Mouse (Mus musculus) MEL (cell line): ENCODE measurements around the gene Wdr35. TPM values are rescaled to one million over a fixed set of nuclear protein-coding genes. Genes with fewer than 3 reads are reported as not detected.

ENCODE experiments used
- DNase-seq: peaks from one replicate; pipeline ENCODE4 v3.0.0; 2011; ENCODE audit warnings: low read depth, low spot score
- H3K27ac ChIP-seq: 2 replicates; pipeline ENCODE4 v1.5.1; 2012; ENCODE audit warnings: low read depth, mild to moderate bottlenecking, control low read depth, low read length, moderate library complexity; ENCODE audit not compliant: control insufficient read depth
- H3K27me3 ChIP-seq, 2 experiments: fragments of 150-350 bp in 1 of 2; sonication (generic) in 1 of 2; 2 replicates each; pipeline ENCODE4 v1.6.1; 2012; ENCODE audit warnings: low read length in 2 of 2, mild to moderate bottlenecking in 2 of 2, improper control_type of control experiment in 1 of 2, moderate library complexity in 1 of 2; ENCODE audit not compliant: insufficient read depth in 2 of 2, control insufficient read depth in 1 of 2
- H3K36me3 ChIP-seq, 2 experiments: 2 replicates each; pipeline ENCODE4 v1.6.1; 2012 to 2014; ENCODE audit warnings: low read length in 2 of 2, improper control_type of control experiment in 1 of 2, inconsistent platforms in 1 of 2, mild to moderate bottlenecking in 1 of 2; ENCODE audit not compliant: insufficient read depth in 2 of 2, control insufficient read depth in 1 of 2
- H3K4me1 ChIP-seq, 2 experiments: fragments of 150-350 bp in 1 of 2; sonication (generic) in 1 of 2; 2 replicates each; pipeline ENCODE4 v1.6.1; 2012; ENCODE audit warnings: low read length in 2 of 2, improper control_type of control experiment in 1 of 2, mild to moderate bottlenecking in 1 of 2; ENCODE audit not compliant: insufficient read depth in 2 of 2, control insufficient read depth in 1 of 2
- H3K4me3 ChIP-seq, 2 experiments: fragments of 150-350 bp in 1 of 2; sonication (generic) in 1 of 2; 2 replicates each; pipeline ENCODE4 v1.5.1; 2012; ENCODE audit warnings: low read depth in 2 of 2, low read length in 2 of 2, mild to moderate bottlenecking in 2 of 2, moderate library complexity in 2 of 2, control low read depth in 1 of 2, improper control_type of control experiment in 1 of 2; ENCODE audit not compliant: control insufficient read depth in 1 of 2, insufficient read depth in 1 of 2
- H3K79me2 ChIP-seq: 2 replicates; pipeline ENCODE4 v1.6.1; 2012; ENCODE audit warnings: mild to moderate bottlenecking, low read length, moderate library complexity; ENCODE audit not compliant: control insufficient read depth, poor library complexity, insufficient read depth
- H3K9ac ChIP-seq: 2 replicates; pipeline ENCODE4 v1.6.1; 2012; ENCODE audit warnings: low read depth, mild to moderate bottlenecking, control low read depth, low read length, moderate library complexity; ENCODE audit not compliant: control insufficient read depth, poor library complexity, severe bottlenecking
- H3K9me3 ChIP-seq: fragments of 150-350 bp; sonication (generic); replicated peaks from 2 replicates; pipeline ENCODE4 v1.6.1; 2012; ENCODE audit warnings: mild to moderate bottlenecking, low read length, improper control_type of control experiment, moderate library complexity; ENCODE audit not compliant: insufficient read depth
- CHD1 ChIP-seq: IDR thresholded peaks from 2 replicates; pipeline ENCODE4 v1.6.1; 2012; ENCODE audit warnings: low read depth, mild to moderate bottlenecking, inconsistent platforms, low read length, improper control_type of control experiment
- CTCF ChIP-seq, 3 experiments: IDR thresholded peaks in 2 of 3; conservative IDR thresholded peaks in 1 of 3; 2 replicates each; pipeline ENCODE4 v1.5.1; 2011 to 2012; ENCODE audit warnings: low read length in 3 of 3, low read depth in 2 of 3, mild to moderate bottlenecking in 2 of 3, improper control_type of control experiment in 1 of 3, inconsistent platforms in 1 of 3, mixed read lengths in 1 of 3, moderate library complexity in 1 of 3; ENCODE audit not compliant: control insufficient read depth in 1 of 3, insufficient read depth in 1 of 3, poor library complexity in 1 of 3, severe bottlenecking in 1 of 3
- HCFC1 ChIP-seq: IDR thresholded peaks from 2 replicates; pipeline ENCODE4 v1.6.1; 2012; ENCODE audit warnings: low read depth, mild to moderate bottlenecking, inconsistent platforms, low read length, improper control_type of control experiment, moderate library complexity
- KAT2A ChIP-seq: conservative IDR thresholded peaks from 2 replicates; pipeline ENCODE4 v1.6.1; 2012; ENCODE audit warnings: low read depth, low read length, improper control_type of control experiment, inconsistent platforms
- MAX ChIP-seq: IDR thresholded peaks from 2 replicates; pipeline ENCODE4 v1.6.1; 2011; ENCODE audit warnings: low read length, improper control_type of control experiment
- MXI1 ChIP-seq: IDR thresholded peaks from 2 replicates; pipeline ENCODE4 v1.6.1; 2011; ENCODE audit warnings: mild to moderate bottlenecking, low read depth, low read length, improper control_type of control experiment
- NRF1 ChIP-seq: IDR thresholded peaks from 2 replicates; pipeline ENCODE4 v1.6.1; 2014; ENCODE audit warnings: low read depth, mild to moderate bottlenecking, inconsistent platforms, low read length, improper control_type of control experiment, moderate library complexity; ENCODE audit not compliant: poor library complexity, insufficient read depth, severe bottlenecking
- POLR2AphosphoS2 ChIP-seq: IDR thresholded peaks from 2 replicates; pipeline ENCODE4 v1.6.1; 2011; ENCODE audit warnings: low read length, improper control_type of control experiment
- POLR2AphosphoS5 ChIP-seq: IDR thresholded peaks from 2 replicates; pipeline ENCODE4 v1.6.1; 2012; ENCODE audit warnings: low read depth, borderline replicate concordance, mild to moderate bottlenecking, inconsistent platforms, low read length, moderate library complexity, mixed read lengths
- RAD21 ChIP-seq: IDR thresholded peaks from 2 replicates; pipeline ENCODE4 v1.6.1; 2011; ENCODE audit warnings: mild to moderate bottlenecking, low read depth, low read length, improper control_type of control experiment
- RCOR1 ChIP-seq: IDR thresholded peaks from 2 replicates; pipeline ENCODE4 v1.6.1; 2012; ENCODE audit warnings: low read depth, mild to moderate bottlenecking, inconsistent platforms, low read length, improper control_type of control experiment
- SMC3 ChIP-seq: IDR thresholded peaks from 2 replicates; pipeline ENCODE4 v1.6.1; 2011; ENCODE audit warnings: low read depth, low read length, improper control_type of control experiment
- TBP ChIP-seq: IDR thresholded peaks from 2 replicates; pipeline ENCODE4 v1.8.0; 2011; ENCODE audit warnings: low read depth, low read length, improper control_type of control experiment
- TCF12 ChIP-seq: IDR thresholded peaks from 2 replicates; pipeline ENCODE4 v1.6.1; 2014; ENCODE audit warnings: low read depth, mild to moderate bottlenecking, inconsistent platforms, low read length, improper control_type of control experiment, moderate library complexity
- UBTF ChIP-seq: IDR thresholded peaks from 2 replicates; pipeline ENCODE4 v1.6.1; 2012; ENCODE audit warnings: low read depth, mild to moderate bottlenecking, inconsistent platforms, low read length, improper control_type of control experiment, moderate library complexity, borderline replicate concordance; ENCODE audit not compliant: insufficient read depth
- USF2 ChIP-seq, 2 experiments: IDR thresholded peaks; 2 replicates each; pipeline ENCODE4 v1.6.1; 2011 to 2012; ENCODE audit warnings: improper control_type of control experiment in 2 of 2, low read length in 2 of 2, borderline replicate concordance in 1 of 2, inconsistent platforms in 1 of 2, low read depth in 1 of 2, mild to moderate bottlenecking in 1 of 2; ENCODE audit not compliant: insufficient read depth in 1 of 2
- ZC3H11A ChIP-seq: IDR thresholded peaks from 2 replicates; pipeline ENCODE4 v1.6.1; 2012; ENCODE audit warnings: low read depth, mild to moderate bottlenecking, inconsistent platforms, low read length, improper control_type of control experiment
- ZMIZ1 ChIP-seq: IDR thresholded peaks from 2 replicates; pipeline ENCODE4 v1.6.1; 2012; ENCODE audit warnings: low read depth, mild to moderate bottlenecking, inconsistent platforms, low read length, improper control_type of control experiment, moderate library complexity
- ZNF384 ChIP-seq: IDR thresholded peaks from 2 replicates; pipeline ENCODE4 v1.6.1; 2012; ENCODE audit warnings: low read depth, mild to moderate bottlenecking, inconsistent platforms, low read length, improper control_type of control experiment
- polyA plus RNA-seq, 2 experiments: library from polyadenylated mRNA; stranded (reverse) in 1 of 2; unstranded in 1 of 2; fragments of >175 nt in 1 of 2; fragments of >200 nt in 1 of 2; gene quantifications; 2 replicates each; pipeline versions ENCODE4 v1.2.1 to v1.2.4; 2012; ENCODE audit warnings: low replicate concordance in 2 of 2, low read depth in 1 of 2; ENCODE audit not compliant: insufficient read length in 2 of 2, insufficient read depth in 1 of 2, missing spikeins in 1 of 2
- total RNA-seq: library from RNA; depleted of rRNA; stranded (reverse); fragments of 300-350 nt; gene quantifications from 2 replicates; pipeline ENCODE4 v1.2.3, GENCODE M21; 2012

The Wdr35 gene
- total and polyA plus RNA-seq, 3 experiments = 5.7 to 5.9 TPM; not detected in 1

- no peaks in the 10 kb centered on the region for H3K36me3 ChIP-seq
- no peak overlapping the region for H3K27ac ChIP-seq
- H3K4me1 ChIP-seq = no peaks in the 10 kb centered on the region
- H3K4me3 ChIP-seq = no peak overlapping the region
- H3K9ac ChIP-seq = no peak overlapping the region
- TF ChIP-seq POLR2AphosphoS2 = no peak
- TF ChIP-seq HCFC1 = no peak
- peak; percentile 66 for TF ChIP-seq RAD21
- TF ChIP-seq SMC3 = peak; percentile 42
- peak; percentile 19 to 58 (median 49) for TF ChIP-seq CTCF (IDR thresholded peaks at IDR 0.05 in 2 of 3, conservative IDR thresholded peaks at IDR 0.05 in 1 of 3; ENCODE audit: control insufficient read depth in 1 of 3, insufficient read depth in 1 of 3, low read depth in 2 of 3, low read length in 3 of 3, poor library complexity in 1 of 3, severe bottlenecking in 1 of 3)
- no peaks in the 10 kb centered on the region for H3K9me3 ChIP-seq
- no peaks in the 10 kb centered on the region for H3K79me2 ChIP-seq
- no peaks in the 10 kb centered on the region for H3K27me3 ChIP-seq
- DNase-seq = peak; percentile 40
Measured at GRCm38 (mm10) chr12:9023031-9023430, 49.3 kb downstream of the Wdr35 start.

GRCm38 (mm10) chr12:9024071-9024470, 50.4 kb downstream of the Wdr35 start:
- no peaks in the 10 kb centered on the region for H3K4me1 ChIP-seq
- no peak for DNase-seq
- H3K27ac ChIP-seq = no peak overlapping the region
- no peak overlapping the region for H3K4me3 ChIP-seq
- no peaks in the 10 kb centered on the region for H3K9me3 ChIP-seq
- H3K9ac ChIP-seq = no peak overlapping the region
- no peaks in the 10 kb centered on the region for H3K79me2 ChIP-seq
- TF ChIP-seq TBP = no peak
- no peak for TF ChIP-seq USF2 (IDR thresholded peaks at IDR 0.05; ENCODE audit: borderline replicate concordance in 1 of 2, insufficient read depth in 1 of 2, low read depth in 1 of 2, low read length in 2 of 2)
- TF ChIP-seq CHD1 = no peak
- TF ChIP-seq ZMIZ1 = no peak
- no peak for TF ChIP-seq ZC3H11A
- no peak for TF ChIP-seq MXI1
- TF ChIP-seq NRF1 = no peak
- TF ChIP-seq HCFC1 = no peak
- no peak for TF ChIP-seq TCF12
- no peak for TF ChIP-seq KAT2A
- no peak for TF ChIP-seq POLR2AphosphoS5
- TF ChIP-seq MAX = no peak
- no peak for TF ChIP-seq SMC3
- no peak for TF ChIP-seq UBTF
- no peak for TF ChIP-seq RAD21
- no peak for TF ChIP-seq RCOR1
- TF ChIP-seq ZNF384 = no peak
- no peak for TF ChIP-seq POLR2AphosphoS2
- no peaks in the 10 kb centered on the region for H3K36me3 ChIP-seq
- no peaks in the 10 kb centered on the region for H3K27me3 ChIP-seq
